Mouse (Mus musculus): ENCODE data around the gene Limk1.

Limk1 gene

GRCm38 (mm10) chr5:134632841-134633240, 55.6 kb downstream of the Limk1 start:
- in situ Hi-C loops (cut with MboI, MseI): no loop called here

DNA sequence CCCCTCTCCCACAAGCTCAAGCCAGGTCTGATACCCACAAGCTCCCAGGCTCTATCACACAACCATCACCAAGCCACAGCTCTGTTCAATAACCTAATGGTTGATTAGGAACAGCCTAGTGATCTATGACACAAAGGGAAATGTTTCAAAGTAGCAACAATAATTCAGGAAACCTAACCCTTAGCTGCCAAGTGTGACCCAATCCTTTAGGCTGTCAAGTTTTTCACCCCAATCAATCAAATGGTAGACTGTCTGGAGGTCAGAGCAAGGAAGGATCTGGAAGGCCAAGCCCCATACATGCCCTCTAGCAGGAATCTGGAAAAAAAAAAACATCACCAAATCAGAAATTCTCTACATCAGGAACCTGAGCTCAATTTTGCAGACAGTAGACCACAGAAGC, 57.6 kb downstream of the Limk1 start:
- in situ Hi-C loops (cut with MboI, MseI): no loop called here

- in situ Hi-C loops (cut with MboI, MseI): no loop called here
These were observed 58.9 kb downstream of the Limk1 start for GRCm38 (mm10) chr5:134629508-134629907.

- in situ Hi-C loops (cut with MboI, MseI): no loop called here
These were observed 66.3 kb downstream of the Limk1 start for GRCm38 (mm10) chr5:134622069-134622468.

- in situ Hi-C loops (cut with MboI, MseI): no loop called here
These were observed 67.2 kb downstream of the Limk1 start for GRCm38 (mm10) chr5:134621099-134621640.

- in situ Hi-C loops (cut with MboI, MseI): no loop called here
These were observed 67.9 kb downstream of the Limk1 start for GRCm38 (mm10) chr5:134620457-134620856.

DNA sequence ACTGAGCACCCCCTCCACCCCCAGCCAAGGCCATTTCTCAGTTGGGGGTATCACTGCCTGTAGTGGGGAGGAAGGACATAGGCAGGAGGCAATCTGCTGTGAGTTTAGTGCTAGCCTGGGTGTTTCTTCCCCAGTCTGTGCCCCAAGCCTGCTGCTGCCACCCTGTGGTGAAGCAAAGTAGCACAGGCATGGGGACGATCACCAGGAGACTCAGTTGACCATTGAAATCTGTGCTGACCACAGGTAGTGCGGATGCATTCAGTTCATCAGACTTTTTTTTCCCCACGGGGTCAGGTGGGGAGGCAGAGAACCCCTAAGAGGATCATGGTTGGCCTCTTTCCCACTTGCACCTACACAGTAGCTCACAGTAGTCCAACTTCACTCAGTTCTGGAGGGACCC, 71.3 kb downstream of the Limk1 start:
- in situ Hi-C loops (cut with MboI, MseI): loop anchor here (5.0 kb wide), 1 partner anchor 120 kb away; no protein-coding TSS in a partner anchor

GRCm38 (mm10) chr5:134615780-134616179, 72.6 kb downstream of the Limk1 start:
- in situ Hi-C loops (cut with MboI, MseI): loop anchor here (5.0 kb wide), 1 partner anchor 118 kb away; no protein-coding TSS in a partner anchor

GRCm38 (mm10) chr5:134615380-134615779, 73.0 kb downstream of the Limk1 start:
- in situ Hi-C loops (cut with MboI, MseI): loop anchor here (5.0 kb wide), 1 partner anchor 118 kb away; no protein-coding TSS in a partner anchor

DNA sequence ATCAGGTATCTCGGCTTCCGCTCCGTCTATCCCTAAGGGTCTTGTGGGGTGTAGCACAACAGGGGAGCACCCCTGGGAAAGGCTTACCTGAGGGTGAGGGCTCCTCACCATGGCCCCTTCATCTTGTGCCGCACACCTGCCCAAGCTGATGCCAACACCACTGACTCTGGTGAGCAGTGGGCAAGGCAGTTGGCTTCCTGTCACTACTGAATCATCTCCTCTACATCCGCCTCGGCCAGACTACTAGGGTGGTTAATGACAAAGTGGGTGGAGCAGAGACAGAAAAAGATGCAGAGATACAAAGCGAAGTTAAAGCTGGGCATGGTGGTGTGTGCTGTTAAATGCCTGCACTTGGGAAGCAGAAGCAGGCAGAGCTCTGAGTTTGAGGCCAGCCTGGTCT, 73.6 kb downstream of the Limk1 start, which contains the start of gene Lat2:
Gene Lat2, minus strand, starts transcription at position 224 of the 400 bp plus-strand sequence.
- in situ Hi-C loops (cut with MboI, MseI): loop anchor here (5.0 kb wide), 1 partner anchor 118 kb away; no protein-coding TSS in a partner anchor

GRCm38 (mm10) chr5:134614296-134614695, 74.1 kb downstream of the Limk1 start:
- in situ Hi-C loops (cut with MboI, MseI): no loop called here

DNA sequence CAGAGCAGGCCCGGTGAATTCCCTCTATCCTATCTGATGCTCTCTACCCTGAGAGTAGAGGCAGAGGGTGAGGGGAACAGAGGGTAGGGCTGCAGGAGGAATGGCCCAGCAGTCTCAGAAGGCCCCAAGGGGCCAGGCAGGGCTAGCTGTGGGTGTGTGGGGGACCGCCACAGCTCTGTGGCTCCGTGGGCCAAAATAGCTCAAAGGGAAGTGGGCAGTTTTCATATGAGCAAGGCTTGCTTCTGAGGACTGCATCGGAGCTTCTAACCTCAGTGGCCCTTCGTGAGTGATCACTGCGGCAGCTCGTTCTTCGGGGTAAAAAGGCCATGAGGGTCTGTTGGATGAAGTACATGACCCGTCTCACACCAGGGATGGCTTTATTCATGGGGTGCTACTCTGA, 74.7 kb downstream of the Limk1 start:
- in situ Hi-C loops (cut with MboI, MseI): no loop called here

DNA sequence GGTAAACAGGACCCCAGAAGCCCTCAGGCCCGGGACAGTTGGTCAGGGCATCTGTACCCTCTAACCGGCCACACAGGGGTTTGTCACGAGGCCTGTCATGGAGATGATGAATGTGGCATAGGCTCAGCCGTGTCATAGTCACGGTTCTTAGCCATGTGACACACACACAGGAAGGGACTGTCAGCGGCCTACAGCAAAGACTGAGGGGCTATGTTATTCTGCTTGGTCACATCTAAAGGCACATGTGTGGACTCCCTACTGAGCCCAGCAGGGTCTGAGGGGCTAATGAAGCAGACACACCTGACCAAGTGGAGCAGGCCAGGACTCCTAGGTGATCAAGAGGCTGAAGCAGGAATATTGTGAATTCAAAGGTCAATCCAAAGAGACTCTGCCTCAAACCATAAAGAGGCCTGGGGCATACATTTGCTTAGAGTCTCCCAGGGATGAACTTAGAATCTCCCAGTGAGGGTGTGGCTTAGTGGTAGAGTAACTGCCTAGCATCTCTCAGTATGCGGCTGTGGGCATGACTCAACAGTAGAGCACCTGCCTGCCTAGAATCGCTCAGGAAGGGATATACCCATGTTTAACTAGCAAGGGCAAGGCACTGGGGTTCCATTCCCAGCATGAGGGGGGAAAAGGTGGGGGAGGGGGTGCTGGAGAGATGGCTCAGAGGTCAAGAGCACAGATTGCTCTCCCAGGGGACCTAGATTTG, 76.4 kb downstream of the Limk1 start:
- in situ Hi-C loops (cut with MboI, MseI): no loop called here

- in situ Hi-C loops (cut with MboI, MseI): no loop called here
These were observed 78.3 kb downstream of the Limk1 start for GRCm38 (mm10) chr5:134609916-134610643.

- in situ Hi-C loops (cut with MboI, MseI): no loop called here
These were observed 81.3 kb downstream of the Limk1 start for GRCm38 (mm10) chr5:134607121-134607520.

- in situ Hi-C loops (cut with MboI, MseI): no loop called here
These were observed 82.1 kb downstream of the Limk1 start for GRCm38 (mm10) chr5:134606314-134606713.

Measured in T-helper 1 cell (primary cell).